Mouse (Mus musculus): ENCODE measurements at regions not wholly inside any gene's neighbourhood (a gene's known extent, or its start where the extent isn't known, plus 50 kb on each side); places are given as distances from the start of the nearest gene placed in this dataset.

DNA sequence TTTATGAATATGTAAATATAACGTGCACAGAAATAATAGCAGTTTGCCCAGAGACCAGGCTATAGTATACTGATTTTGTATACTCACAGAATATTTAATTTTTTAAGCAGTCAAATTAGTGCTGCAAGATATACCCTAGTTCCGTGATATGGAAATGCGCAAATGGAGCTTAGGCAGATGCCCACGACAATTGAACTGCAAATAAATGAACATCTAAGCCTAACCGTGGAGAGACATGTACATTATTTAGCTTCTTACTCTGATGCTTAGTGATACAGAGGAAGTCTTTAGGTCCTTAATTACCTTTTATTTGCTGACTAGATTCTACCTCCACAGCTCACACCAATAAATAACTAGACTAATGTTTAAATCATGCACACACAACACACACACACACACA lies 221.9 kb downstream of the Usp25 start:
- DNase-seq: no peak

All from cerebellum, adult 9-11 months (tissue).